Mouse (Mus musculus): ENCODE measurements at regions not wholly inside any gene's neighbourhood (a gene's known extent, or its start where the extent isn't known, plus 50 kb on each side); places are given as distances from the start of the nearest gene placed in this dataset.
"Not testable (repeated sequence)": the region's sequence is repeated elsewhere in the genome, so short reads cannot be mapped to it uniquely, and the experiment has no call there.

DNA sequence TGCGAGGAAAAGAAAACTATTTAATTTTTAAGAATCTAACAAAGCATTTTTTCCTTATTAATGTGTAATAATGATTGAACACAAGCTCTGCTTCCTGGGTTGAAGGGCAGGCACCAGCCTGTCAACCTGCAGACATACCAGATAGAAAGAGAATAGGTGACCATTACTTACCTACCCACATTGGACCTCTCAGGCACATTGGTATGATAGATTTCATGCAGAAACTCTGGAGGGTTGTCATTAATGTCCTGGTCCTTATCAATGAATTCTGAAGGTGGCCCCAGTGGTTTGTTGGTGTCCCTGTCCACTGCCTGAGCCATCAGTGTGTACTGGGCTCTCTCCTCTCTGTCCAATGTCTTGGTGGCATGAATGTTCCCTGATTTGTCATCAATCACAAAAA, 85.3 kb downstream of the Gm15319 start:
- TF ChIP-seq CTCF (IDR thresholded peaks at IDR 0.05; ENCODE audit: borderline replicate concordance, control insufficient read depth, extremely low read depth, insufficient read depth, low read length, poor library complexity); POLR2A (IDR thresholded peaks at IDR 0.05; ENCODE audit: control insufficient read depth, extremely low read depth, insufficient read depth, low read length, poor library complexity): not testable (repeated sequence)

Measured in thymus, adult 2 months (tissue).